Mouse (Mus musculus) large intestine, adult 2 months (tissue): ENCODE results near the gene Igf2bp1. TPM values are rescaled to one million over a fixed set of nuclear protein-coding genes. Genes with fewer than 3 reads are reported as not detected.

Experiments used
- DNase-seq: peaks from one replicate; pipeline ENCODE4 v3.0.0-alpha.2; 2012; ENCODE audit warnings: low read depth, low spot score
- WGBS: fragments of 180-500 bp; shearing (Covaris S2); methylation state at CpG from one replicate; pipeline ENCODE4 v1.1.7; 2018; 5-methylcytosine and 5-hydroxymethylcytosine counted together
- polyA plus RNA-seq: library from polyadenylated mRNA; depleted of rRNA; stranded (reverse); fragments of >200 nt; gene quantifications from 2 replicates; pipeline ENCODE4 v1.2.3, GENCODE M21; 2012; rRNA removed

The Igf2bp1 gene
- polyA plus RNA-seq: not detected in 2 replicates

DNA sequence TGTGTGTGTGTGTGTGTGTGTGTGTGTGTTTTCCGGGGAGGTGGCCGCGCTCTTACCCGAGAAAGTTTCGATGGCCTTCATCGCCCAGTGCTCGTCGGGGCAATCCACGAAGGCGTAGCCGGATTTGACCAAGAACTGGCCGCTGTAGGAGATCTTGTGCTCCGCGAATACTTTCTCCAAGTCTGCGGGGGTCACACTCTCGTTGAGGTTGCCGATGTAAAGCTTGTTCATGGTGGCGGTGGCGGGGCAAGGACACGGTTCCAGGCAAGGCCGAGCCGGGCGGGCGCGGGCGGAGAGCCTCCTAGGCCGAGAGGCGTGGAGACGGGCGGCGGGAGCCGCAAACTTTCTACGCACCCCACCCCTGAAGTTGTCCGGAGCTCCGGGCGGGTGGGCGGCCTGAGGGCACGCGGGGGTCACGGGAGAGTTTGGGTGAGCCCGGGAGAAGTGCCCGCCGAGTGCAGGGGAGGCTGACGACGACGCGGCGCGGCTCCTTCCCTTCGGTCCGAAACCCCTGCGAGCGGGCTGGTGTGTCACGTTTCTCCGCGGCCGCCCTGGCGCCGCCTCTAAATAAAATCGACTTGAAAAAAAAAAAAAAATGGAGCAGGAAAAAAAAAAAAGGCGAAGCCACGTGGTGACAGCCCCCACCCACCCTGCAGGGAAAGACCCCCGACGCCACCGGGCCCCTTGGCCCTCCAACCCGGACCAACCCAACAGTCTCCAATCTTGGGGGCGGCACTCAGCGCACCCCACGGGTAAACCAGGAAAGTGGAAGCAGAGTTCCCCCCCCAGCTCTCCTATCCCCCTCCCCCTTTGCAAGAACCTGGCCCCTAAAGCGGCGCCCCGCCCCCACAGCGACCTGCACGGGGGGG, at the start of gene Igf2bp1:
Gene Igf2bp1, minus strand, starts transcription at position 538 of the 869 bp plus-strand sequence.
- no peak for DNase-seq
- under 1% methylated on average over 70 of the region's 74 CpGs for WGBS

DNA sequence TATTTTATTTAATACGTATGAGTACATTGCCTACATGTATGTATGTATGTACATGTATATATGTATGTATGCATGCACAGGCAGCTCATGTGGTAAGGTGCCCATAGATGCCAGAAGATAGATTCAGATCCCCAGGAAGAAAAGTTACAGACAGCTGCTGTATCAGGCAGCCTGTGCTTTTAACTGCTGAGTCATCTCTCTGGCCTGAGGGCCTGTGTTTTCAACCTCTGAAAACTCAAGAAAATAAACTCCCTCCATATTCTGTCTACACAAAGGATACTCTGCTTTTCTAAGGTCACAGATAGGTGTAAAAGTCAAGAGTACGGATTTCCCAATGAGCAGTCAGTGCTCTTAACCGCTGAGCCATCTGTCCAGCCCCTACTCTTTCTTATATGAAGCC, 45.1 kb upstream of the Igf2bp1 start:
- DNase-seq: no peak
- 98% methylated on average over 3 of the region's 3 CpGs for WGBS

DNA sequence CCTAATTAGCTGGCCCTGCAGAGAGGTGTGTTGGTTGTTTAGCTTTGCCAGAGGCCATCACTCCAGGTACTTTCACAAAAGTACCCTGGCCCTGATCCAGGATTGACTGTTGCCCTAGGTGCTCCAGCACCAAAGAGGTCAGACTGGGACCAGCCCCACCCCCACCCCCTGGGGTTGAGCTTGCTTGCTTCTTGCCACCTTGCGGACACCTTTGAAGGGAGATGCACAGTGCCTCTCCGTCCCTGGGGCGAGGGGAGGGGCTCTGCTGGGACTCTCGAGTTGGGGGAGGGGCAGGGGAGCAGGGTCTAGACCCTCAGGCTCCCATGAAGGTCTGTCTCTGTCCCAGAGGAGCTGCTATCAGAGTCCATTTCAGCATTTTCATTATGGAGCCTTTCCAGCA, 44.2 kb upstream of the Igf2bp1 start:
- DNase-seq: no peak
- 77% methylated on average over 4 of the region's 4 CpGs for WGBS

DNA sequence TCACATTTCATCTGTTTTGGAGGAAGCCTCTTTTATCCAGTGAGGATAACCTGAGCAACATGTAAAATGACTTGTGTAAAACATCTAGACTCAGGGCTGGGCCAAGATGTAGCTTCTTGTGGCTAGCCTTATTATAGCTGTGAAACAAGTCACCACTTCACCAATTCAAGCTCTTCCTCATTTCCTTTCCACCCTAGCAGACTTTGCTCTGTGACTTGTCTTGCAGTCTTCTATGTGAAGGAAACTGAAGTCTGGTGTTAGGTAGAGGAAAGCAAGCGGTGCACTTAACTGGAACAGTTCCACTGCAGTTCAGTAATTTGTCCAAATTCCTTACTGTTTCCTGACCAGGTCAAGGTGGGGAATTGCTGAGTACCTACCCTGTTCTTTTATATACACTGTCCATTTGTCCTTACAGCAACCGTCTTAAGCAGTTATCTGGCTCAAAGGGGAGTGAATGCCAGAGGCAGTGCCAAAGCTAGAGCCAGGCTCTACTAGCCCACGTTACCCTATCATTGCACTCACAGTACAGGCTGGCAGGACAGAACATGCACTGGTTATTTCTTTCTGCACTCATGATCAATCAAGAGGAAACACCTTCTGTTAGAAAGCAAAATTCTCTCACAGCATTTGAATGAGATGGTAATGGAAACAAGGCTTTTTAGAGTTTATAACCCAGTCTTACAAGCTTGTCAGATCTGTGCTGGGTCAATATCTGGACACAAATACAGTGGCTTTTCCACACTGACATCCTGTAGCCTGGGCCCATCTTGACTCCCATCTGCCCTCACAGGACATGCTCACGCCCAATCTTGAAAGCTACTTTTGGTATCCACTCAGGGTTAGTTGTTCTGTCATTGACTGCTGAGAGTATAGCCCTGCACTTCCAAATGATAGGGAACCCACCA, 42.0 kb upstream of the Igf2bp1 start:
- 78% methylated on average over 4 of the region's 4 CpGs for WGBS
- DNase-seq: no peak

DNA sequence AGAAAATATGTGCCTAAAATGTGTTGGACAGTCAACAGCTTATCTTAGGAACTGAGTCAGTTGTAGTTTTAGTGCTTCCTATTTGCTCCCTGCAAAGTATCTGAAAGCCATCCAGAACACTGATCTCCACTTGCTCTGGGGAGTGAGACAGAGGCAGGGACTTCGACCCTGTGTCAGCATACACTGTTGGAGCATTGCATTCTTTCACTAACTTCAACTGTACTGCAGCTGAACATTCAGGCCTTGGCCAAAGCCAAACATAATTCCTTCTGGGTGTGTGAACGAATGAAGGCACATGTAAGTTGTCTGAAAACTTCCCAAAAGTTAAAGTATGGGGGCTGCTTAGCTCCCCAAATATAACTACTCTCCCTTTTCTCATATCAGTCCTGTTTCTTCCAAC, 41.1 kb upstream of the Igf2bp1 start:
- DNase-seq: no peak
- WGBS: 63% methylated on average over 2 of the region's 2 CpGs

DNA sequence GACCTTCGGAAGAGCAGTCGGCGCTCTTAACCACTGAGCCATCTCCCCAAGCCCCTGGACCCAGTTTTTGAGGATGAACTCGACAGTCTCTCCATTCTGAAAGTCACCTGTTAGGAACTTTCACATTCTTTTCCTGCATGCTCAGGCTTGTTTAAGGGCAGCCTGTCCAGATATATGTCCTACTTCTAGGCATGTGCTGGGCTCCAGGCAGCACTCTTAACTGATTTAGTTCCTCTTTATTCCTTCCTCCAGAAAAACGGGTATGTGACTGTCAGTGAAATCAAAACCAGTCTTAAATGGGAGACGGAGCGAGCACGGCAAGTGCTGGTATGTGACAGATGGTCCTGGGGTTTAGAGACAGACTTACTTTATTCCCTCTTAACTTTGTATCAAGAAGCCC, 40.3 kb upstream of the Igf2bp1 start:
- DNase-seq: no peak
- WGBS: 83% methylated on average over 8 of the region's 8 CpGs

DNA sequence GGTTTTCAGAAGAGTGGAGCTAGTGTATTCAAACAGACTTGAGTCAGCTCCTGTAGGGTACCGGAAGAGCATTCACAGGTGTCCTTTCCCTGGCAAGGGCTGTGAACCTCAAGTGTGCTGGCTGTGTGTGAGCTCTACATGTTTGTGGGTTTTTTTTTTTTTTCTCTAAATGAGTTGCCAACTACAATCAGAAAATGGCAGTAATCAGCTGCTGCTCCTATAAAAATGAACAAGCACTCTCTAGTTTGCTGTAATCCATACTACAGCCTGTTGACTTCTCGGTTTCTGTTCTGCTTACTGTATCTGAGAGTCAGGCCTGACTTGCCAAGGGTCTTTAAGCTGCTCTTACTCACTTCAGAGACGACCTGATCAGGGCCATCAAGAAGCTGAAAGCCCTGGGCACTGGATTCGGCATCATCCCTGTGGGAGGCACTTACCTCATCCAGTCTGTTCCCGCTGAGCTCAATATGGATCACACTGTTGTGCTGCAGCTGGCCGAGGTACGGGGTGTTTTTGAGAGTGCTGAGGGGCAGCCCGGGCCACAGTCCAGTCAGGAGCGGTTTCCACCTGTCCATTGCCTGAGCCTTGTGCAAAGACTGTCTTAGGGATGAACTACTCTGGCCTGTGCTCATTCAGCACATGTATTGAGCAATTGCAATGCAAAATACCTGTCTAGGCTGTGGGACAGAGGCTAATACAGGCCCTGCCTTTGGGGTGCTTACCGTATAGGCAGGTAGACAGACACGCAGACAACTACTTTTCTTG, 39.2 kb upstream of the Igf2bp1 start:
- WGBS: 89% methylated on average over 11 of the region's 11 CpGs
- DNase-seq: no peak

DNA sequence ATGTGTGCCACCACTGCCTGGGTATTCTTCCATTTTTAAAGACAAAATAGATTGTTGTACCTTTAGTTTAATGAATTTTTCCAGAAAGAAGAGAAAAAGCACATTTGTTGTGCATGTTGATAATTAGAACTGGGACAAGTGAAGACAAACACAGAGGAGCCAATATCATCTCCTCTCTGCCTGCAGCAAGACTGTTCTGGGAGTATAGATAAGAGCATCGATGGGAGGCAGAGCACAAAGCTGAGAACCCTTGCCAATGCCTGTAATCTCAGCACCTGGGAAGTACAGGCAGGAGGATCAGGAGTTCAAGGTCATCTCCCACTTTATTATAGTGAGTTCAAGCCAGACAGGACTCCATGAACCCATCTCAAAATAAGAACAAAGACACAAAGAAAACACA, 32.8 kb upstream of the Igf2bp1 start:
- DNase-seq: no peak
- WGBS: 51% methylated on average over 1 of the region's 1 CpGs

DNA sequence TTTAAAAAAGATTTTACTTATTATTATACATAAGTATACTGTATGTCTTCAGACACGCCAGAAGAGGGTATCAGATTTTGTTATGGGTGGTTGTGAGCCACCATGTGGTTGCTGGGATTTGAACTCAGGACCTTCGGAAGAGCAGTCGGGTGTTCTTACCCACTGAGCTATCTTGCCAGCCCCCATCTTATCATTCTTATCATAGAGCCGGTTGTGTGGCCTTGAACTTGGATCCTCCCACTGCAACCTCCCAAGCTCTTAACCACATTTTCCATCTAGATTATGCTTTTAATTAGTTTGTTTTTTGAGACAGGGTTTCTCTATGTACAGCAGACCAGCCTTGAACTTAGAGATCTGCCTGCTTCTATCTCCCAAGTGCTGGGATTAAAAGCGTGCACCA, 31.8 kb upstream of the Igf2bp1 start:
- WGBS: 85% methylated on average over 5 of the region's 5 CpGs
- no peak for DNase-seq

DNA sequence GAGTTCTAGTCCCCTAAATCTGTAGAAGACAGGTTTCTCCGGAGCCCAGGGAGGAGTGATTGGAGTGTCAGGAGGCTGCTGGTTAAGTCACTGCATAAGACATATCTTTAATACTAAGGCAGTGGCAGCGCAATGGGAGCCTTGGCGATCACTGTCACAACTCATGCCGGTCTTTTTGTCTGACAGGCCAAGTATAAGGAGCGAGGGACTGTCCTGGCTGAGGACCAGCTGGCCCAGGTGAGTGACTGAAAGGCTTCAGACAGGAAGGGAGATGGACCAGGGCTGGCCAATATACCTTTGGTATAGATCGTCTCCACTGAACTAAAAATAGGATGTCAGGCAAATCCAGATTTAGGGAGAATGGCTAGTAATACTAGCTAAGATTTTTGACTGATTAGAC, 29.4 kb upstream of the Igf2bp1 start:
- WGBS: 3% methylated on average over 6 of the region's 6 CpGs
- no peak for DNase-seq

DNA sequence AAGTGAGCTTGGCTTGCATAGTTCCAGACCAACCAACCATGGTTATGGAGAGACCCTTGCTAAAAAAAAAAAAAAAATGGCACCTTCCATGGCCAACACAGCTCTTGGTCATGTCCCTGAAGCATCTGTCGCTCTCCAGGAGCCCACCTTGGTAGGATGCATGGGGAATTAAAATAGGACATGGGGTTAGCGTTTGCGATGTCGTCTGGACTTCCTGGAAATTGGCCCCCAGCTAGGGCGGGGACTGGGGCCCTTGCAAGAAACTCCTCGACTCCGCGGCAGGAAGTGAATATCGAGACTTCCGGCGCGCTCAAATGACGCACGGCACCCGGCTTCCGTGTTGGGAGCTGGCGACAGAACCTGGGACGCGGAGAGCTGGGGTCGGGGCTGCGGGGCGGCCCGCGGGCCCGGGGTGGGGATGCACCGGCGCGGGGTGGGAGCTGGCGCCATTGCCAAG, 28.9 kb upstream of the Igf2bp1 start, which contains the start of gene Snf8:
Gene Snf8, plus strand, starts transcription at position 290 of the 457 bp plus-strand sequence.
- DNase-seq: peak; percentile 84
- WGBS: 1% methylated on average over 29 of the region's 29 CpGs

DNA sequence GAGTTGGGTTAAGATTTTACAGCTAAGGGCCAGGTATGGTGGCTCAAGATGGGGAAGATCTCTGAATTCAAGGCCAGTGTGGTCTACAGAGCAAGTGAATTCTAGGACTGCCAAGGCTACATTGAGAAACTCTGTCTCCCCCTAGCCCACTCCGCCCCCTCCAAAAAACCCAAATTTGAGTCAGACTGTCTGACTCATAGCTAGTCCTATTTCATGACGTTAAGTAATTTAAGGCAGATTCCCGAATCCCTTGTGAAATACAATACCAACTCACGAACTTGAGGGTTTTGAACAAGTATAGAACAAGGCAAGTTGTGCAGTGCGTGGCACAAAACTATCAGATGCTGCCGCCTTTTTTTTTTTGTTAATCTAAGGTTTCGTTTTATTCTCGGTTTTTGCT, 28.4 kb upstream of the Igf2bp1 start:
- 42% methylated on average over 8 of the region's 8 CpGs for WGBS
- no peak for DNase-seq

DNA sequence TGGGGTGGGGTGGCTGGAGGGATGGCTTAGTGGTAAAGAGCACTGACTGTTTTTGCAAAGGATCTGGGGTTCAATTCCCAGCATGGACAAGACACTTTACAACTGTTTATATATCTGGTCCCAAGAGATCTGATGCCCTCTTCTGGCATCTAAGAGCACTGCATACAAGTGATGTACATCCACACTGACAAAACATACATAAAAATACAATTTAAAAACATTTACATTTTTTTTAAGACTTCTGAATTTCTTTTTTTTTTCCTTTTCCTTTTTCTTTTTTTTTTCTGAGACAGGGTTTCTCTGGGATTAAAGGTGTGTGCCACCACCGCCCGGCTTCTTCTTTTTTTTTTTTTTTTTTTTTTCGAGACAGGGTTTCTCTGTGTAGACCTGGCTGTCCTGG, 27.5 kb upstream of the Igf2bp1 start:
- 92% methylated on average over 3 of the region's 3 CpGs for WGBS
- no peak for DNase-seq

DNA sequence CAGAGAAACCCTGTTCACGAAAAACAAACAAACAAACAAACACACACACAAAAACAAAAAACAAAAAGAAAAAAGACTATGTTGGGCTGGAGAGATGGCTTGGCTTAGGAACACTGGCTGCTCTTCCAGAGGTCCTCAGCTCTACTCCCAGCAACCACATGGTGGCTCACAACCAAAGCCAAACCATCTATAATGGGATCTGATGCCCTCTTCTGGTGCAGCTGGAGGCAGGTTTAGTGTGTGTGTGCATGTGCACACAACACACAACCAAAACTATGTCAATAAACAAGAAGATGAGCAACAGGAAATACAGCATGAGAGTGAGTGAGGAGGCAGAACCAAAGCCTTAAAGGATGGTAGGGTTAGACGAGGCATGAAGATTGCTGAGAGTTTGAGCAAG, 26.0 kb upstream of the Igf2bp1 start:
- no peak for DNase-seq
- 88% methylated on average over 2 of the region's 2 CpGs for WGBS

DNA sequence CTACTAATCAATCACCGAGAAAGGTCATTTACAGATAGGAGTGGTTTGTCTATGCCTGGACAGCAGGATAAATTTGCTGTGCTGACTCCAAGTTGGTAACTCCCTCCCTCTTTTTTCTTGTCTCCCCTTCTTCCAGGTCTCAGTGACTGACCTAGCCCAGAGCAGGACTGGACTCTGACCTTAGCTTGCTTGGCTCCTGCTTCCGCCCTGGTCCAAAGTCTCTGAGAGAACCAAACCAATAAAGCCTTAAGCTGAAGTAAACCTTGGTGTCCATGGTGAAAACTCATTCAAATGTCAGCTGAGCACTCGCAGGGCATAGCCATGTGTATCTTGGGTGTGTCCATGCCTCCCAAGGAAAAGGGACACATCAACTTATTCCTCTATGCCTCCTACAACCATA, 24.8 kb upstream of the Igf2bp1 start:
- peak; percentile 91 for DNase-seq
- WGBS: 33% methylated on average over 3 of the region's 3 CpGs

DNA sequence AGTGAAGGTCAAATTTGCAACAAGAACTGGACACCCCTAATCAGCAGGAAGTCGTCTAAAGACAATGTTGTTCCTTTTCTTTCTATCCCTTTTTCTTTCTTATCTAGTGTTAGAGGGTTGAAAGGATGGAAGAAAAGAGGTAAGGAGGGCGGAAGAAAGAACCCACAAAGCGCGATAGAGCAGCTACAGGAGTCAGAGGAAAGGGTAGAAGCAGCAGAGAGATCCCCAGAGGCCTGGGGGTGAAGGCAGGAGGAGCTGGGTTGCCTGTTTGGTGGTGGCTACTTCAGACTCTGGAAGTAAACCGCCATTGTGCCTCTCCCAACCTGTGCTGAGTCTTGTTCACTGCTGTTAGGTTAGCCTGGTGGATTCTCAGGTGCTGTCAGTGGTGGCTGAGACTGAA, 22.4 kb upstream of the Igf2bp1 start:
- no peak for DNase-seq
- WGBS: 71% methylated on average over 5 of the region's 5 CpGs

DNA sequence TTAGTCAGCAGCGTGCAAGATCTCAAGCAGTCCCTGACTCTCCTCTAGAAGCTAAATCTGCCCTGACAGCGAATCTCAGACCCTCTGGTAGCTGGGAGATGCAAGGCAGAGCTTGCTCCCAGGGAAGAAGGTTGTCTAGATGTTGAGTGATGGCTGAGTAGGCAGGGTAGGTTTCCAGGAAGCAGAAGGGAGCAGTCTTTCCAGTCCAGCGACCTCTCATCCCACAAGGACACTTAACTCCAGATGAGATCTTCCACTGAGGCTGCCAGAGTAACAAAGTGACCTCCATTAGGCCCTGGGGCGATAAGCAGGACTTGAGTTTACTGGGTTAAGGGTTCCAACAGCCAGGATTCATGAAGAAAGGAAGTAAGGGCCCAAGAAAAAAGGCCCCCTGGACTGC, 14.9 kb upstream of the Igf2bp1 start:
- 59% methylated on average over 4 of the region's 4 CpGs for WGBS
- no peak for DNase-seq

DNA sequence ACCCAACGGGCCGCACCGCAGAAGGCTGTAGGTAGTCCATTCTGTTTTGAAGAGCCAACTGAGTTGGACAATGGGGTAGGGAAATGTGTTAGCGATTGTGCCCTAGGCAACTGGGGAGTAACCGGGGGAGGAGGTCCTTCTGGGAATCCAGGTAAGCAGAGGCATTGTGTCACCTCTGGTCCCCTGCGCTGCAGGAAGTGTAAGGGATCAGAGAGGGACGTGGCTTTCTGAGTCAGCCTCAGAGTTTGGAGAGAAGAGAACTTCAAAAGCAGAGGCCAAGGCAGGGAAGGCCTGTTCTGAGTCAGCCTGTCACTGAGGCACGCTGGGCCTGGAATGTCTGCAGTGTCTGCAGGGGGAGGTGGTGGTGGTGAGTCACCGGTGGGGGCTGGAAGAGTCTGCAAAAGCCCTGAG, 12.2 kb upstream of the Igf2bp1 start:
- 25% methylated on average over 9 of the region's 9 CpGs for WGBS
- no peak for DNase-seq

DNA sequence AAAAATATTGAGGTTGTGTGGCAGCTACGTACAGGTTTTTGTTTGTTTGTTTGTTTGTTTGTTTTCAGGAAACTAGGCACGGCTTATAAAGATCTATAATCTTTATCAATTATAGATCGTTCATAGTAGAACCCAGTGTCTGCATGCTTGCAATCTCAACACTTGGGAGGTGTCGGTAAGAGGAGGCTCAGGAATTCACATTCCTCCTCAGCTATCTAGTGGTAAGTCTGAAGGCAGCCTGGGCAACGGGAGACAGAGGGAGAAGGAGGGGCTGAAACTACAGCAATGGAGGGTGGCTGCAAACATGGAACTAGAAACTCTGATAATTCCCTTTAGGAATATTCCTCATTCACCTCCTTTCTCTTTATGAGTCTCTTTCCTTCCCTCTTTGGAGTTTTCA, 9.7 kb upstream of the Igf2bp1 start:
- WGBS: 28% methylated on average over 5 of the region's 5 CpGs
- no peak for DNase-seq

DNA sequence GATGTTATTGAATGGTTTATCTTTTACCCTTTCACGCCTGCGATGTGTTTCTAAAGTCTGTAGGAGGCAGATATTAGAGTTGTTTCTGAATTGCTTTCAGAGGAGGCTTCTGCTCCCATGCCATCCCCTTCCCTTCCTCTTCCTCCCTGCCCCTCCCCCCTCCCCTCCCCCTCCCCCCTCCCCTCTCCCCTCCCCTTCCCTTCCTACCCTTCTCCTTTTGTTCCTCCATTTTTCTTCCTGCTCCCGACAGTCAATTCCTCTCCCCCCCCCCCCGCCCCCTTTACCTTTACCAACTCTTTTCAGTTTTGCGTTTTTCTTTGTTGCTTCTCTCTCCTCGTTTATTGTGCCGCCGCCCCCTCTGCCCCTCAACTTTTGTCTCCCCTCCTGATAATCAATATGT, 6.2 kb upstream of the Igf2bp1 start:
- WGBS: 18% methylated on average over 6 of the region's 8 CpGs
- no peak for DNase-seq
